Mouse (Mus musculus): ENCODE measurements around the gene Nav2.

- TF ChIP-seq FLI1 (IDR thresholded peaks at IDR 0.05; ENCODE audit: low read length) (no peak), GATA1 (IDR thresholded peaks at IDR 0.05; ENCODE audit: borderline replicate concordance, low read length) (no peak)
These were observed 560.1 kb downstream of the Nav2 start for GRCm38 (mm10) chr7:49468492-49469205.
